In genomic region chr1:24248294-24249104, GRCm38 (mm10) we compare ENCODE assay signal across 12 mouse cellular contexts.
DNase-seq lines count a peak whose midpoint lies in the region; ATAC-seq and TF ChIP-seq lines count a peak whose summit lies in the region.
"Had no signal": no experiment of that assay in that cellular context is flagged by ENCODE, and none has a peak within 500 bp of the region (broad histone marks: within the 10 kb centered on the region; RNA-seq: fewer than 3 reads in every experiment).

No protein-coding gene starts in this region.

- no peaks in the 10 kb centered on the region for H3K4me1 ChIP-seq in hindbrain, embryonic 11.5 days (replicated peaks; ENCODE audit: control insufficient read depth, insufficient read depth, low read length)
- no peaks in the 10 kb centered on the region for H3K4me1 ChIP-seq in hindbrain, embryonic 10.5 days (replicated peaks)
- H3K4me1 ChIP-seq in cerebellum, adult 2 months (ENCODE audit: control insufficient read depth, insufficient read depth, low read length): peaks cover 7% of the 10 kb centered on the region
- peaks cover 13% of the 10 kb centered on the region for H3K4me1 ChIP-seq in midbrain, embryonic 16.5 days (ENCODE audit: control insufficient read depth, insufficient read depth, low read length)
- H3K4me1 ChIP-seq in lung, postnatal 0 days (ENCODE audit: insufficient read depth, low read depth, low read length): no peaks in the 10 kb centered on the region
- H3K4me1 ChIP-seq in liver, postnatal 0 days (ENCODE audit: insufficient read depth): no peaks in the 10 kb centered on the region
- H3K4me1 ChIP-seq: heart, embryonic 15.5 days; liver, embryonic 15.5 days; stomach, embryonic 15.5 days had no signal

- no peak overlapping the region for H3K9ac ChIP-seq in hindbrain, embryonic 11.5 days (ENCODE audit: low read depth, low read length)
- peak overlapping the region; percentile 38 for H3K9ac ChIP-seq in midbrain, embryonic 16.5 days (ENCODE audit: low read depth, low read length)
- no peak overlapping the region for H3K9ac ChIP-seq in lung, postnatal 0 days (replicated peaks; ENCODE audit: low read depth)
- no peak overlapping the region for H3K9ac ChIP-seq in liver, postnatal 0 days (replicated peaks)
- H3K9ac ChIP-seq: heart, embryonic 15.5 days; liver, embryonic 15.5 days; stomach, embryonic 15.5 days had no signal

- H3K27me3 ChIP-seq in hindbrain, embryonic 11.5 days (ENCODE audit: control insufficient read depth, insufficient read depth, low read length): no peaks in the 10 kb centered on the region
- H3K27me3 ChIP-seq in hindbrain, embryonic 10.5 days (ENCODE audit: insufficient read depth, poor library complexity, severe bottlenecking): no peaks in the 10 kb centered on the region
- no peaks in the 10 kb centered on the region for H3K27me3 ChIP-seq in cerebellum, adult 2 months (ENCODE audit: control insufficient read depth, insufficient read depth, low read length)
- H3K27me3 ChIP-seq in midbrain, embryonic 16.5 days (ENCODE audit: control insufficient read depth, insufficient read depth, low read depth, low read length): no peaks in the 10 kb centered on the region
- H3K27me3 ChIP-seq in lung, postnatal 0 days (replicated peaks; ENCODE audit: insufficient read depth, low read length): no peaks in the 10 kb centered on the region
- no peaks in the 10 kb centered on the region for H3K27me3 ChIP-seq in liver, postnatal 0 days (ENCODE audit: insufficient read depth, low read length)
- H3K27me3 ChIP-seq: heart, embryonic 15.5 days; liver, embryonic 15.5 days; stomach, embryonic 15.5 days had no signal

- H3K9me3 ChIP-seq in hindbrain, embryonic 11.5 days (ENCODE audit: control insufficient read depth, low read length): no peaks in the 10 kb centered on the region
- no peaks in the 10 kb centered on the region for H3K9me3 ChIP-seq in hindbrain, embryonic 10.5 days
- H3K9me3 ChIP-seq in midbrain, embryonic 16.5 days (replicated peaks; ENCODE audit: control insufficient read depth, low read length, poor library complexity, severe bottlenecking): no peaks in the 10 kb centered on the region
- no peaks in the 10 kb centered on the region for H3K9me3 ChIP-seq in lung, postnatal 0 days (ENCODE audit: low read length)
- H3K9me3 ChIP-seq in liver, postnatal 0 days (ENCODE audit: low read length): no peaks in the 10 kb centered on the region
- H3K9me3 ChIP-seq: heart, embryonic 15.5 days; liver, embryonic 15.5 days; stomach, embryonic 15.5 days had no signal

- no peak for DNase-seq in hindbrain, embryonic 11.5 days (ENCODE audit: low spot score)
- DNase-seq in hindbrain, embryonic 10.5 days (ENCODE audit: low spot score): no peak
- DNase-seq in cerebellum, adult 2 months: peak; percentile 37 to 46
- DNase-seq in spleen, adult 12 weeks (ENCODE audit: low spot score): no peak
- no peak for DNase-seq in lung, postnatal 0 days (ENCODE audit: low spot score)
- DNase-seq in liver, postnatal 0 days: no peak
- DNase-seq: adrenal gland, postnatal 25 days had no signal

- H3K4me3 ChIP-seq in hindbrain, embryonic 11.5 days (ENCODE audit: low read depth, low read length): no peak overlapping the region
- H3K4me3 ChIP-seq in hindbrain, embryonic 10.5 days: no peak overlapping the region
- H3K4me3 ChIP-seq in cerebellum, adult 2 months (replicated peaks; ENCODE audit: insufficient read depth, low read depth, low read length): no peak overlapping the region
- H3K4me3 ChIP-seq in midbrain, embryonic 16.5 days (ENCODE audit: low read depth, low read length): no peak overlapping the region
- H3K4me3 ChIP-seq in lung, postnatal 0 days (ENCODE audit: low read depth, low read length): no peak overlapping the region
- H3K4me3 ChIP-seq in liver, postnatal 0 days (ENCODE audit: low read depth, low read length): no peak overlapping the region
- H3K4me3 ChIP-seq: heart, embryonic 15.5 days; liver, embryonic 15.5 days; stomach, embryonic 15.5 days had no signal

- no peak for TF ChIP-seq CTCF in cerebellum, adult 2 months (IDR thresholded peaks at IDR 0.05; ENCODE audit: borderline replicate concordance, insufficient read depth, low read depth, low read length)
- TF ChIP-seq CTCF in lung, postnatal 0 days (IDR thresholded peaks at IDR 0.05): no peak
- no peak for TF ChIP-seq CTCF in liver, postnatal 0 days (IDR thresholded peaks at IDR 0.05; ENCODE audit: low read depth)

- H3K4me2 ChIP-seq in hindbrain, embryonic 11.5 days (replicated peaks; ENCODE audit: low read depth, low read length): no peak overlapping the region
- H3K4me2 ChIP-seq in midbrain, embryonic 16.5 days (ENCODE audit: low read length): 0 out of 2 replicates have a peak overlapping the region, but pooled peaks have one; percentile 12
- H3K4me2 ChIP-seq in lung, postnatal 0 days (replicated peaks; ENCODE audit: low read depth, low read length): no peak overlapping the region
- no peak overlapping the region for H3K4me2 ChIP-seq in liver, postnatal 0 days (ENCODE audit: low read depth, low read length)
- H3K4me2 ChIP-seq: heart, embryonic 15.5 days; liver, embryonic 15.5 days; stomach, embryonic 15.5 days had no signal

- TF ChIP-seq POLR2A in cerebellum, adult 2 months (IDR thresholded peaks at IDR 0.05; ENCODE audit: borderline replicate concordance, insufficient read depth, low read length): no peak

- WGBS in hindbrain, embryonic 11.5 days: 78% methylated on average over 10 of the region's 10 CpGs
- 81% methylated on average over 10 of the region's 10 CpGs for WGBS in hindbrain, embryonic 10.5 days
- 60% methylated on average over 10 of the region's 10 CpGs for WGBS in cerebellum, adult 2 months
- 55% methylated on average over 10 of the region's 10 CpGs for WGBS in midbrain, embryonic 16.5 days
- 56% methylated on average over 10 of the region's 10 CpGs for WGBS in lung, postnatal 0 days
- WGBS in liver, postnatal 0 days (ENCODE audit: insufficient replicate concordance): 65% methylated on average over 10 of the region's 10 CpGs

- ATAC-seq in hindbrain, embryonic 11.5 days (ENCODE audit: low FRiP score): peak; percentile 62
- ATAC-seq in granulocyte monocyte progenitor cell, adult 5-6 weeks (replicated peaks; ENCODE audit: poor library complexity, severe bottlenecking): peak; percentile 82
- peak; percentile 81 for ATAC-seq in midbrain, embryonic 16.5 days
- no peak for ATAC-seq in lung, postnatal 0 days
- no peak for ATAC-seq in liver, postnatal 0 days

- H3K36me3 ChIP-seq in hindbrain, embryonic 11.5 days (ENCODE audit: control insufficient read depth, insufficient read depth, low read length): no peaks in the 10 kb centered on the region
- no peaks in the 10 kb centered on the region for H3K36me3 ChIP-seq in hindbrain, embryonic 10.5 days
- no peaks in the 10 kb centered on the region for H3K36me3 ChIP-seq in midbrain, embryonic 16.5 days (ENCODE audit: control insufficient read depth, insufficient read depth, low read length)
- no peaks in the 10 kb centered on the region for H3K36me3 ChIP-seq in lung, postnatal 0 days (ENCODE audit: insufficient read depth, low read length)
- no peaks in the 10 kb centered on the region for H3K36me3 ChIP-seq in liver, postnatal 0 days (replicated peaks; ENCODE audit: insufficient read depth, low read length)
- H3K36me3 ChIP-seq: heart, embryonic 15.5 days; liver, embryonic 15.5 days; stomach, embryonic 15.5 days had no signal

- no peak for TF ChIP-seq EP300 in lung, postnatal 0 days (IDR thresholded peaks at IDR 0.05)
- TF ChIP-seq EP300 in liver, postnatal 0 days (IDR thresholded peaks at IDR 0.05; ENCODE audit: low read depth): no peak

- no peak overlapping the region for H3K27ac ChIP-seq in hindbrain, embryonic 11.5 days (ENCODE audit: low read depth, low read length)
- H3K27ac ChIP-seq in hindbrain, embryonic 10.5 days: no peak overlapping the region
- peak overlapping the region; percentile 52 for H3K27ac ChIP-seq in cerebellum, adult 2 months (ENCODE audit: insufficient read depth, low read length)
- peak overlapping the region; percentile 73 for H3K27ac ChIP-seq in midbrain, embryonic 16.5 days (ENCODE audit: low read length)
- H3K27ac ChIP-seq in lung, postnatal 0 days (ENCODE audit: low read length): no peak overlapping the region
- no peak overlapping the region for H3K27ac ChIP-seq in liver, postnatal 0 days (ENCODE audit: low read depth)
- H3K27ac ChIP-seq: heart, embryonic 15.5 days; liver, embryonic 15.5 days; stomach, embryonic 15.5 days had no signal

Comparison
In these comparisons a context has a peak if more than half of its experiments do, and no peak if none do; other contexts are left out.
1. ATAC-seq: peak in hindbrain, embryonic 11.5 days (single experiment), granulocyte monocyte progenitor cell, adult 5-6 weeks (single experiment) and midbrain, embryonic 16.5 days (single experiment); none in lung, postnatal 0 days (single experiment) and liver, postnatal 0 days (single experiment).
2. DNase-seq: peak in cerebellum, adult 2 months (2 of 2); none in hindbrain, embryonic 11.5 days (single experiment), hindbrain, embryonic 10.5 days (single experiment), spleen, adult 12 weeks (single experiment), lung, postnatal 0 days (single experiment) and liver, postnatal 0 days (single experiment).
3. H3K27ac ChIP-seq: peak in cerebellum, adult 2 months (single experiment) and midbrain, embryonic 16.5 days (single experiment); none in hindbrain, embryonic 11.5 days (single experiment), hindbrain, embryonic 10.5 days (single experiment), lung, postnatal 0 days (single experiment) and liver, postnatal 0 days (single experiment).